Mouse (Mus musculus): ENCODE results near the gene Iqcb1. TPM values are rescaled to one million over a fixed set of nuclear protein-coding genes. Genes with fewer than 3 reads are reported as not detected.

Iqcb1 gene
- total and polyA plus RNA-seq, 3 experiments: 41.0 to 47.7 (median 46.4) TPM

- H3K27ac ChIP-seq (ENCODE audit: insufficient read depth, low read depth): no peak overlapping the region
- no peaks in the 10 kb centered on the region for H3K27me3 ChIP-seq (replicated peaks)
- H3K9ac ChIP-seq (ENCODE audit: insufficient read depth, low read depth): no peak overlapping the region
- peaks cover 47% of the 10 kb centered on the region for H3K79me2 ChIP-seq (replicated peaks; ENCODE audit: control insufficient read depth, extremely low read depth, insufficient read depth, poor library complexity, severe bottlenecking)
- no peaks in the 10 kb centered on the region for H3K9me3 ChIP-seq (replicated peaks; ENCODE audit: low read length)
- peaks cover 6 to 25% of the 10 kb centered on the region in 2 experiments; a peak in 3 of 4 replicates for H3K4me1 ChIP-seq (ENCODE audit: control insufficient read depth in 1 of 2, insufficient read depth in 2 of 2)
- no peak overlapping the region for H3K4me2 ChIP-seq (ENCODE audit: insufficient read depth, low read depth, poor library complexity, severe bottlenecking)
- dilution Hi-C loops (cut with MboI; ENCODE audit: extremely low pct_ligation_motif_present, extremely low pct_unique_long_range_greater_than_20kb, low sequenced_read_pairs): no loop called here
- peaks cover 1 to 9% of the 10 kb centered on the region in 2 experiments for H3K36me3 ChIP-seq (replicated peaks in 1 of 2; ENCODE audit: control insufficient read depth in 1 of 2, insufficient read depth in 1 of 2, low read length in 1 of 2)
- in situ Hi-C loops (cut with MboI; ENCODE audit: low pct_ligation_motif_present, low pct_unique_long_range_greater_than_20kb, low sequenced_read_pairs): no loop called here
- no peak for TF ChIP-seq NELFE (IDR thresholded peaks at IDR 0.05; ENCODE audit: low read depth, low read length)
- TF ChIP-seq RAD21 (IDR thresholded peaks at IDR 0.05; ENCODE audit: low read depth, low read length): peak; percentile 44
- no peak for TF ChIP-seq ZNF384 (IDR thresholded peaks at IDR 0.05; ENCODE audit: low read depth, low read length)
- no peak; the same call in 1 of the 2 replicates for TF ChIP-seq POLR2AphosphoS2 (IDR thresholded peaks at IDR 0.05; ENCODE audit: low read depth, low read length)
- no peak for TF ChIP-seq JUN (IDR thresholded peaks at IDR 0.05; ENCODE audit: insufficient read depth, low read depth, low read length)
- TF ChIP-seq SIN3A (IDR thresholded peaks at IDR 0.05; ENCODE audit: low read length): 0 out of 2 replicates have a peak, but pooled peaks have one; percentile 35
- TF ChIP-seq EP300 (IDR thresholded peaks at IDR 0.05; ENCODE audit: low read length): no peak
- TF ChIP-seq ETS1 (conservative IDR thresholded peaks at IDR 0.05; ENCODE audit: low read depth, low read length): no peak
- no peak for TF ChIP-seq MYC (IDR thresholded peaks at IDR 0.05; ENCODE audit: low read depth, low read length)
- no peak for TF ChIP-seq USF1 (IDR thresholded peaks at IDR 0.05; ENCODE audit: low read depth, low read length)
- no peak for TF ChIP-seq POLR2A (IDR thresholded peaks at IDR 0.05; ENCODE audit: low read depth, low read length)
- no peak for TF ChIP-seq IRF4 (IDR thresholded peaks at IDR 0.05; ENCODE audit: low read depth, low read length)
- TF ChIP-seq RCOR1 (conservative IDR thresholded peaks at IDR 0.05; ENCODE audit: low read depth, low read length): no peak
- no peak for TF ChIP-seq MAX (IDR thresholded peaks at IDR 0.05; ENCODE audit: low read length)
- no peak for TF ChIP-seq CHD2 (IDR thresholded peaks at IDR 0.05; ENCODE audit: low read length)
- TF ChIP-seq USF2 (conservative IDR thresholded peaks at IDR 0.05; ENCODE audit: low read depth, low read length): no peak
- no peak; the same call in 1 of the 2 replicates for TF ChIP-seq MXI1 (IDR thresholded peaks at IDR 0.05; ENCODE audit: low read depth, low read length)
- no peak for TF ChIP-seq E2F4 (IDR thresholded peaks at IDR 0.05; ENCODE audit: insufficient replicate concordance, low read depth, low read length)
- TF ChIP-seq ELF1 (IDR thresholded peaks at IDR 0.05; ENCODE audit: low read depth, low read length): 0 out of 2 replicates have a peak, but pooled peaks have one; percentile 23
- no peak for TF ChIP-seq ZC3H11A (IDR thresholded peaks at IDR 0.05; ENCODE audit: low read depth, low read length)
- TF ChIP-seq KAT2A (IDR thresholded peaks at IDR 0.05; ENCODE audit: insufficient replicate concordance, low read length): no peak
- TF ChIP-seq MEF2A (IDR thresholded peaks at IDR 0.05; ENCODE audit: borderline replicate concordance, low read depth, low read length): no peak
- TF ChIP-seq HCFC1 (IDR thresholded peaks at IDR 0.05; ENCODE audit: low read depth, low read length): no peak
- no peak for TF ChIP-seq ZKSCAN1 (IDR thresholded peaks at IDR 0.05; ENCODE audit: borderline replicate concordance, low read depth, low read length)
- TF ChIP-seq CTCF (conservative IDR thresholded peaks at IDR 0.05 in 1 of 2, IDR thresholded peaks at IDR 0.05 in 1 of 2; ENCODE audit: low read depth in 2 of 2, low read length in 2 of 2): peak; percentile 34 to 71; a peak in 2 of 4 replicates
- no peak for TF ChIP-seq PAX5 (IDR thresholded peaks at IDR 0.05; ENCODE audit: low read length)
- TF ChIP-seq TCF12 (IDR thresholded peaks at IDR 0.05; ENCODE audit: low read depth, low read length): no peak
- 0 out of 2 replicates have a peak, but pooled peaks have one; percentile 11 for TF ChIP-seq JUND (conservative IDR thresholded peaks at IDR 0.05; ENCODE audit: low read depth, low read length)
- no peak for TF ChIP-seq TBP (conservative IDR thresholded peaks at IDR 0.05; ENCODE audit: low read depth, low read length)
- 0 out of 2 replicates have a peak, but pooled peaks have one; percentile 43 for TF ChIP-seq CHD1 (IDR thresholded peaks at IDR 0.05; ENCODE audit: low read depth, low read length)
- no peak for TF ChIP-seq BHLHE40 (IDR thresholded peaks at IDR 0.05; ENCODE audit: low read depth, low read length)
- TF ChIP-seq NRF1 (IDR thresholded peaks at IDR 0.05; ENCODE audit: low read depth, low read length): no peak
- peak; percentile 63 for TF ChIP-seq SMC3 (IDR thresholded peaks at IDR 0.05; ENCODE audit: low read depth, low read length)
- peak; percentile 66 for DNase-seq (ENCODE audit: extremely low read depth)
- H3K4me3 ChIP-seq (replicated peaks in 1 of 3; ENCODE audit: low read depth in 2 of 3, low read length in 2 of 3, poor library complexity in 1 of 3): no peak overlapping the region
These were observed 49.1 kb downstream of the Iqcb1 start for GRCm38 (mm10) chr16:36877316-36877715.

Data from CH12.LX (cell line).